16 mouse cellular contexts compared by ENCODE assay signal in genomic region chr2:161640805-161641204, GRCm38 (mm10).
A peak's percentile ranks its signal among the peaks of the same experiment; 100 is the strongest.
DNase-seq lines count a peak whose midpoint lies in the region; ATAC-seq and TF ChIP-seq lines count a peak whose summit lies in the region.
"Had no signal": no experiment of that assay in that cellular context is flagged by ENCODE, and none has a peak within 500 bp of the region (broad histone marks: within the 10 kb centered on the region; RNA-seq: fewer than 3 reads in every experiment).

No protein-coding gene starts in this region.

- ATAC-seq in cerebellum, adult (ENCODE audit: insufficient number of reproducible peaks, low FRiP score, low TSS enrichment) = no peak
- ATAC-seq in intestine, postnatal 0 days = no peak
- no peak for ATAC-seq in intestine, embryonic 15.5 days
- ATAC-seq in midbrain, postnatal 0 days (ENCODE audit: low FRiP score) = no peak
- ATAC-seq in midbrain, embryonic 13.5 days = no peak
- ATAC-seq: forebrain, embryonic 16.5 days; lung, postnatal 0 days had no signal

- H3K27ac ChIP-seq in intestine, postnatal 0 days (ENCODE audit: low read depth, low read length) = no peak overlapping the region
- no peak overlapping the region for H3K27ac ChIP-seq in intestine, embryonic 15.5 days
- no peak overlapping the region for H3K27ac ChIP-seq in midbrain, postnatal 0 days (ENCODE audit: low read depth, low read length)
- no peak overlapping the region for H3K27ac ChIP-seq in midbrain, embryonic 13.5 days
- H3K27ac ChIP-seq: hindbrain, embryonic 10.5 days; limb, embryonic 15.5 days; liver, embryonic 15.5 days had no signal

- H3K9ac ChIP-seq in intestine, postnatal 0 days (ENCODE audit: low read depth, low read length) = no peak overlapping the region
- no peak overlapping the region for H3K9ac ChIP-seq in intestine, embryonic 15.5 days
- no peak overlapping the region for H3K9ac ChIP-seq in midbrain, postnatal 0 days (replicated peaks; ENCODE audit: low read length, poor library complexity, severe bottlenecking)
- H3K9ac ChIP-seq in midbrain, embryonic 13.5 days (replicated peaks) = no peak overlapping the region
- H3K9ac ChIP-seq: limb, embryonic 15.5 days; liver, embryonic 15.5 days had no signal

- WGBS in intestine, postnatal 0 days = 83% methylated on average over 2 of the region's 2 CpGs
- 93% methylated on average over 2 of the region's 2 CpGs for WGBS in intestine, embryonic 15.5 days
- 92% methylated on average over 2 of the region's 2 CpGs for WGBS in midbrain, postnatal 0 days
- WGBS in midbrain, embryonic 13.5 days = 88% methylated on average over 2 of the region's 2 CpGs

- peak; percentile 70 for TF ChIP-seq CTCF in intestine, postnatal 0 days (IDR thresholded peaks at IDR 0.05; ENCODE audit: low read depth)
- peak; percentile 54 for TF ChIP-seq CTCF in midbrain, postnatal 0 days (IDR thresholded peaks at IDR 0.05)

- H3K27me3 ChIP-seq in intestine, postnatal 0 days (replicated peaks; ENCODE audit: control insufficient read depth, insufficient read depth, low read length) = no peaks in the 10 kb centered on the region
- no peaks in the 10 kb centered on the region for H3K27me3 ChIP-seq in intestine, embryonic 15.5 days (replicated peaks)
- no peaks in the 10 kb centered on the region for H3K27me3 ChIP-seq in midbrain, postnatal 0 days (ENCODE audit: insufficient read depth, low read length)
- 0 out of 2 replicates have a peak, but pooled peaks cover 1% of the 10 kb centered on the region for H3K27me3 ChIP-seq in midbrain, embryonic 13.5 days
- H3K27me3 ChIP-seq: limb, embryonic 15.5 days; liver, embryonic 15.5 days had no signal

- no peaks in the 10 kb centered on the region for H3K36me3 ChIP-seq in intestine, postnatal 0 days (ENCODE audit: control insufficient read depth, insufficient read depth)
- H3K36me3 ChIP-seq in intestine, embryonic 15.5 days = no peaks in the 10 kb centered on the region
- H3K36me3 ChIP-seq in midbrain, postnatal 0 days (ENCODE audit: insufficient read depth, low read length) = no peaks in the 10 kb centered on the region
- no peaks in the 10 kb centered on the region for H3K36me3 ChIP-seq in midbrain, embryonic 13.5 days
- H3K36me3 ChIP-seq: hindbrain, embryonic 10.5 days; limb, embryonic 15.5 days; liver, embryonic 15.5 days had no signal

- peak; percentile 28 to 33 for DNase-seq in cerebellum, adult 18-20 months
- DNase-seq in midbrain, postnatal 0 days (ENCODE audit: low spot score) = peak; percentile 28
- DNase-seq in embryo, embryonic 10.5 days (ENCODE audit: low spot score) = no peak
- no peak for DNase-seq in ovary, postnatal 10 days (ENCODE audit: low spot score)
- DNase-seq: adrenal gland, adult 8-10 months; gastrocnemius, postnatal 36 days; thymus, postnatal 36 days had no signal

- H3K4me2 ChIP-seq in intestine, postnatal 0 days (replicated peaks; ENCODE audit: low read depth) = no peak overlapping the region
- H3K4me2 ChIP-seq in intestine, embryonic 15.5 days (replicated peaks) = no peak overlapping the region
- H3K4me2 ChIP-seq in midbrain, postnatal 0 days (ENCODE audit: low read depth, low read length, poor library complexity, severe bottlenecking) = no peak overlapping the region
- no peak overlapping the region for H3K4me2 ChIP-seq in midbrain, embryonic 13.5 days (replicated peaks)
- H3K4me2 ChIP-seq: limb, embryonic 15.5 days; liver, embryonic 15.5 days had no signal

- H3K4me3 ChIP-seq in intestine, postnatal 0 days (ENCODE audit: low read depth, low read length) = no peak overlapping the region
- no peak overlapping the region for H3K4me3 ChIP-seq in intestine, embryonic 15.5 days (replicated peaks)
- H3K4me3 ChIP-seq in midbrain, postnatal 0 days (ENCODE audit: low read depth, low read length) = no peak overlapping the region
- no peak overlapping the region for H3K4me3 ChIP-seq in midbrain, embryonic 13.5 days (replicated peaks)
- H3K4me3 ChIP-seq: hindbrain, embryonic 10.5 days; limb, embryonic 15.5 days; liver, embryonic 15.5 days had no signal

- H3K4me1 ChIP-seq in intestine, postnatal 0 days (replicated peaks; ENCODE audit: control insufficient read depth, insufficient read depth, low read length) = no peaks in the 10 kb centered on the region
- no peaks in the 10 kb centered on the region for H3K4me1 ChIP-seq in intestine, embryonic 15.5 days (replicated peaks)
- no peaks in the 10 kb centered on the region for H3K4me1 ChIP-seq in midbrain, postnatal 0 days (ENCODE audit: insufficient read depth, low read length)
- peaks cover 7% of the 10 kb centered on the region for H3K4me1 ChIP-seq in midbrain, embryonic 13.5 days (replicated peaks)
- H3K4me1 ChIP-seq: limb, embryonic 15.5 days; liver, embryonic 15.5 days had no signal

- H3K9me3 ChIP-seq in intestine, postnatal 0 days (ENCODE audit: control insufficient read depth) = no peaks in the 10 kb centered on the region
- H3K9me3 ChIP-seq in intestine, embryonic 15.5 days = no peaks in the 10 kb centered on the region
- H3K9me3 ChIP-seq in midbrain, postnatal 0 days (ENCODE audit: low read length) = no peaks in the 10 kb centered on the region
- H3K9me3 ChIP-seq in midbrain, embryonic 13.5 days = no peaks in the 10 kb centered on the region
- H3K9me3 ChIP-seq: hindbrain, embryonic 10.5 days; limb, embryonic 15.5 days; liver, embryonic 15.5 days had no signal

Comparison
In these comparisons a context has a peak if more than half of its experiments do, and no peak if none do; other contexts are left out.
1. DNase-seq: peak in cerebellum, adult 18-20 months (2 of 2) and midbrain, postnatal 0 days (single experiment); none in embryo, embryonic 10.5 days (single experiment) and ovary, postnatal 10 days (single experiment).